Mouse (Mus musculus) embryonic fibroblast, embryonic 13.5 days (primary cell): Measurements from ENCODE around the gene Aldh3b2. TPM values are rescaled to one million over a fixed set of nuclear protein-coding genes. Genes with fewer than 3 reads are reported as not detected.

Experiments
- H3K27ac ChIP-seq: 2 replicates; pipeline ENCODE4 v1.5.1; 2012; ENCODE audit warnings: low read length, control low read depth, inconsistent platforms; ENCODE audit not compliant: insufficient read depth
- H3K4me1 ChIP-seq: 2 replicates; pipeline ENCODE4 v1.6.1; 2011; ENCODE audit warnings: low read length; ENCODE audit not compliant: control insufficient read depth, insufficient read depth
- H3K4me3 ChIP-seq: 2 replicates; pipeline ENCODE4 v1.5.1; 2011; ENCODE audit warnings: mild to moderate bottlenecking, control low read depth, low read length; ENCODE audit not compliant: insufficient read depth
- CTCF ChIP-seq: IDR thresholded peaks from 2 replicates; pipeline ENCODE4 v1.5.1; 2011; ENCODE audit warnings: mild to moderate bottlenecking, control low read depth, low read length, moderate library complexity, borderline replicate concordance; ENCODE audit not compliant: insufficient read depth
- POLR2A ChIP-seq: IDR thresholded peaks from 2 replicates; pipeline ENCODE4 v1.6.1; 2011; ENCODE audit warnings: low read depth, mild to moderate bottlenecking, control low read depth, low read length, moderate library complexity
- polyA plus RNA-seq: library from polyadenylated mRNA; stranded (reverse); fragments of >200 nt; gene quantifications from 2 replicates; pipeline ENCODE4 v1.2.4, GENCODE M21; 2011; ENCODE audit warnings: low read depth; ENCODE audit not compliant: missing spikeins, insufficient read length

Gene Aldh3b2
- polyA plus RNA-seq, 1 experiment, result not detected

- Histone ChIP-seq H3K27ac (no peak overlapping the region), H3K4me3 (no peak overlapping the region), H3K4me1 (peaks cover 5% of the 10 kb centered on the region; the same call in 1 of the 2 replicates)
- TF ChIP-seq POLR2A (no peak), CTCF (no peak)
These were observed 13.1 kb downstream of the Aldh3b2 start for GRCm38 (mm10) chr19:3985261-3985681.

- Histone ChIP-seq H3K27ac (no peak within 1 kb of the TSS), H3K4me3 (no peak within 1 kb of the TSS), H3K4me1 (peaks cover 5% of the 10 kb centered on the region; the same call in 1 of the 2 replicates)
- TF ChIP-seq POLR2A (peak; percentile 75), CTCF (no peak)
These were observed 14.2 kb downstream of the Aldh3b2 start, which contains the start of gene Acy3 for GRCm38 (mm10) chr19:3986334-3986733. Gene Acy3, plus strand, starts transcription at chr19:3986570.

- Histone ChIP-seq H3K4me3 (no peak overlapping the region), H3K4me1 (peaks cover 5% of the 10 kb centered on the region; the same call in 1 of the 2 replicates)
- TF ChIP-seq POLR2A (no peak), CTCF (no peak)
These were observed 15.9 kb downstream of the Aldh3b2 start for GRCm38 (mm10) chr19:3988066-3988465.

GRCm38 (mm10) chr19:3988750-3989149 is 16.6 kb downstream of the Aldh3b2 start:
- Histone ChIP-seq H3K4me1 (peaks cover 5% of the 10 kb centered on the region; the same call in 1 of the 2 replicates), H3K4me3 (no peak overlapping the region), H3K27ac (no peak overlapping the region)
- TF ChIP-seq CTCF, result no peak
- TF ChIP-seq POLR2A, result no peak

More at GRCm38 (mm10) chr19:3988066-3988465, 15.9 kb downstream of the Aldh3b2 start:
- H3K27ac ChIP-seq, result no peak overlapping the region

GRCm38 (mm10) chr19:3990804-3991203 is 18.7 kb downstream of the Aldh3b2 start:
- no peak for TF ChIP-seq CTCF
- no peak for TF ChIP-seq POLR2A
- H3K4me1 ChIP-seq, result peaks cover 5% of the 10 kb centered on the region; the same call in 1 of the 2 replicates
- no peak overlapping the region for H3K4me3 ChIP-seq
- H3K27ac ChIP-seq, result no peak overlapping the region

- peaks cover 3% of the 10 kb centered on the region; the same call in 1 of the 2 replicates for H3K4me1 ChIP-seq
- TF ChIP-seq CTCF (no peak), POLR2A (no peak)
- H3K27ac ChIP-seq, result no peak overlapping the region
- H3K4me3 ChIP-seq, result no peak overlapping the region
These were observed 19.4 kb downstream of the Aldh3b2 start for GRCm38 (mm10) chr19:3991562-3991961.

- no peak for TF ChIP-seq CTCF
- no peak for TF ChIP-seq POLR2A
- Histone ChIP-seq H3K27ac (no peak overlapping the region), H3K4me1 (no peaks in the 10 kb centered on the region), H3K4me3 (no peak overlapping the region)
These were observed 19.8 kb downstream of the Aldh3b2 start for GRCm38 (mm10) chr19:3991966-3992365.

GRCm38 (mm10) chr19:3992416-3992815 is 20.3 kb downstream of the Aldh3b2 start, which contains the start of gene Tbx10:
Gene Tbx10, plus strand, starts transcription at chr19:3992752.
- no peaks in the 10 kb centered on the region for H3K4me1 ChIP-seq
- TF ChIP-seq CTCF (no peak), POLR2A (no peak)
- H3K4me3 ChIP-seq, result no peak within 1 kb of the TSS
- no peak within 1 kb of the TSS for H3K27ac ChIP-seq

- Histone ChIP-seq H3K4me1 (no peaks in the 10 kb centered on the region), H3K4me3 (no peak overlapping the region), H3K27ac (no peak overlapping the region)
- no peak for TF ChIP-seq CTCF
- no peak for TF ChIP-seq POLR2A
These were observed 22.8 kb downstream of the Aldh3b2 start for GRCm38 (mm10) chr19:3994932-3995331.

GRCm38 (mm10) chr19:3995505-3995904 is 23.4 kb downstream of the Aldh3b2 start:
- Histone ChIP-seq H3K4me3 (no peak overlapping the region), H3K27ac (no peak overlapping the region), H3K4me1 (no peaks in the 10 kb centered on the region)
- TF ChIP-seq CTCF (no peak), POLR2A (no peak)
